Mouse (Mus musculus) brain, embryonic 14.5 days (tissue): ENCODE measurements at regions not wholly inside any gene's neighbourhood (a gene's known extent, or its start where the extent isn't known, plus 50 kb on each side); places are given as distances from the start of the nearest gene placed in this dataset.

ENCODE experiments used
- CTCF ChIP-seq: fragments of 200-500 bp; IDR thresholded peaks from 2 replicates; pipeline ENCODE4 v1.5.1; 2012; ENCODE audit warnings: inconsistent platforms, mild to moderate bottlenecking, moderate library complexity, borderline replicate concordance; ENCODE audit not compliant: insufficient read depth, insufficient read length; ENCODE audit errors: extremely low read depth
- POLR2A ChIP-seq: fragments of 200-500 bp; IDR thresholded peaks from 2 replicates; pipeline ENCODE4 v1.6.1; 2012; ENCODE audit warnings: mild to moderate bottlenecking, inconsistent platforms, borderline replicate concordance; ENCODE audit not compliant: poor library complexity, insufficient read depth, insufficient read length, severe bottlenecking; ENCODE audit errors: extremely low read depth

GRCm38 (mm10) chr9:91040546-91040945, 321.7 kb upstream of the Zic4 start:
- TF ChIP-seq POLR2A (no peak), CTCF (no peak)
